Mouse (Mus musculus) adrenal gland, adult (tissue): ENCODE data around the gene Vnn3.
A peak's percentile ranks its signal among the peaks of the same experiment; 100 is the strongest.

Experiments
- DNase-seq, 2 experiments: peaks; one replicate each; pipeline ENCODE4 v3.0.0; 2022 to 2023; ENCODE audit warnings: low spot score in 1 of 2; ENCODE audit not compliant: inconsistent age in 2 of 2

Gene Vnn3

GRCm38 (mm10) chr10:23892987-23893386, 41.7 kb downstream of the Vnn3 start:
- DNase-seq: no peak

- DNase-seq: peak; percentile 36 to 84
Observed at GRCm38 (mm10) chr10:23894601-23895349, 43.5 kb downstream of the Vnn3 start, which contains the start of gene Vnn1. Gene Vnn1, plus strand, starts transcription at chr10:23894688.

DNA sequence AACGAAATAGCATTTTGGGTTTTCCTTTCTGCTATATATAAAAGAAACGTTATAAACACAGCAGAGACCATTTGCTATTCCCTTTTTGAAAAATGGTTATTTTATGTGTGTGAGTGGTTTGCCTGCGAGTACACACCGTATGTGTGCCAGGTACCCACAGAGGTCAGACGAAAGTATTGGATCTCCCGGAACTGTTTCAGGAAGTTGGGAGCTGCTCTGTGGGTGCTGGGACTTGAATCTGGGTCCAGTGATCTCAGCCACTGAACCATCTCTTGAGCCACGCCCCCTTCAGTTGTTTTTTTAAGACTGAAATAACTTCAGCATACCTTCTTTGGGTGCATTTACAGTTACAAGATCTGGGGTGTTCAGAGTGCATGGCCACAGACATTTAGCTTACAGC, 44.1 kb downstream of the Vnn3 start:
- peak in 1 of 2 experiments; percentile 58 for DNase-seq

- no peak for DNase-seq
Observed at GRCm38 (mm10) chr10:23901119-23901518, 49.9 kb downstream of the Vnn3 start.

DNA sequence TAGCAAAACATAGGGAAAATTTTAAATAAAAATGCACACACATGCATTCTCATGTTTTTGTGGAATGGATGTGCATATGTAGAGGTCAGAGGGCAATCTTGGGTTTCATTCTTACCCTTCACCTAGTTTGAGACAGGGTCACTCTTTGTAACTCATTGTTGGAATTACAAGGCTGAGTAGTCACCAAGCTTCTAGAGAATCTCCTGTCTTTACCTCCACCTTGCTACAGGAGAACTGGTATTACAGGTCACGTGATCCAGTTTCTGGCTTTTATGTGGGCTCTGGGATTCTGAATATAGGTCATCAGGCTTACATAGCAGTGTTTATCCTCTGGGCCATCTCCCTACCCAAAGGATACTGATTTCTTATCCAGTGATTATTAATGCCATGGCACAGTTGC, 54.4 kb downstream of the Vnn3 start:
- DNase-seq: no peak
